Mouse (Mus musculus) adrenal gland, postnatal 10 days (tissue): ENCODE data around the gene Cfap70. TPM values are rescaled to one million over a fixed set of nuclear protein-coding genes. Genes with fewer than 3 reads are reported as not detected.

Source experiments
- total RNA-seq, 2 experiments: library from RNA; stranded (reverse); gene quantifications; 2 replicates each; pipeline ENCODE4 v1.2.3; 2021

Gene Cfap70
- total RNA-seq, 2 experiments from 2014 or later, result 1.9 to 2.7 TPM

Other genes starting within 250 kb of the Cfap70 start
- not detected for gene Kcnk16, start 183.0 kb downstream of the Cfap70 start, total RNA-seq
- gene Nudt13, start 157.5 kb downstream of the Cfap70 start, total RNA-seq, result 10 to 100 TPM; 43.4 to 52.3 TPM
- gene Ecd, start 104.1 kb downstream of the Cfap70 start, total RNA-seq, result 10 to 100 TPM; 38.8 to 42.3 TPM
- 10 to 100 TPM; 29.3 to 35.3 TPM for gene Fam149b, start 104.1 kb downstream of the Cfap70 start, total RNA-seq
- gene Dnajc9, start 63.3 kb downstream of the Cfap70 start, total RNA-seq, result 10 to 100 TPM; 33.7 to 36.6 TPM
- 100 to 1,000 TPM in 1 of 2 experiments, 10 to 100 TPM in 1; 93.8 to 101 TPM for gene Mrps16, start 58.6 kb downstream of the Cfap70 start, total RNA-seq
- 10 to 100 TPM; 60.7 to 67.2 TPM for gene Anxa7, start 27.9 kb upstream of the Cfap70 start, total RNA-seq
- 1 to 10 TPM; 2.3 to 3.0 TPM for gene Mss51, start 44.7 kb upstream of the Cfap70 start, total RNA-seq
- gene Ppp3cb, start 94.3 kb upstream of the Cfap70 start, total RNA-seq, result 10 to 100 TPM; 65.9 to 86.4 TPM
- 10 to 100 TPM; 12.6 to 13.1 TPM for gene Usp54, start 188.8 kb upstream of the Cfap70 start, total RNA-seq
- 10 to 100 TPM; 27.5 to 61.9 TPM for gene Myoz1, start 204.3 kb upstream of the Cfap70 start, total RNA-seq
- 10 to 100 TPM in 1 of 2 experiments, 1 to 10 TPM in 1; 5.8 to 14.5 TPM for gene Synpo2l, start 216.1 kb upstream of the Cfap70 start, total RNA-seq
- 100 to 1,000 TPM; 120 to 130 TPM for gene Sec24c, start 222.1 kb upstream of the Cfap70 start, total RNA-seq
- 10 to 100 TPM; 16.3 to 18.6 TPM for gene Fut11, start 242.7 kb upstream of the Cfap70 start, total RNA-seq